Mouse (Mus musculus) hindbrain, postnatal 0 days (tissue): Measurements from ENCODE around the gene S1pr4. TPM values are rescaled to one million over a fixed set of nuclear protein-coding genes. Genes with fewer than 3 reads are reported as not detected.
A peak's percentile ranks its signal among the peaks of the same experiment; 100 is the strongest.

Experiments used
- ATAC-seq: fragments of 200-750 bp; cut with Nextera tagmentation; 2 replicates; pipeline ENCODE4 v1.8.0; 2017; ENCODE audit warnings: mild to moderate bottlenecking, moderate TSS enrichment, moderate library complexity
- DNase-seq: peaks from one replicate; pipeline ENCODE4 v3.0.0-alpha.2; 2015; ENCODE audit warnings: low spot score
- H3K27ac ChIP-seq: fragments of 300-500 bp; sonication (generic); 2 replicates; pipeline ENCODE4 v1.5.1; 2014; ENCODE audit warnings: mild to moderate bottlenecking
- H3K27me3 ChIP-seq: fragments of 300-500 bp; sonication (generic); 2 replicates; pipeline ENCODE4 v1.6.1; 2014; ENCODE audit warnings: low read length, mixed read lengths; ENCODE audit not compliant: insufficient read depth
- H3K36me3 ChIP-seq: fragments of 300-500 bp; sonication (generic); 2 replicates; pipeline ENCODE4 v1.6.1; 2014; ENCODE audit warnings: low read length, mixed read lengths; ENCODE audit not compliant: insufficient read depth
- H3K4me1 ChIP-seq: fragments of 300-500 bp; sonication (generic); 2 replicates; pipeline ENCODE4 v1.6.1; 2014; ENCODE audit warnings: antibody characterized with exemption, low read length, mixed read lengths; ENCODE audit not compliant: insufficient read depth
- H3K4me2 ChIP-seq: fragments of 300-500 bp; sonication (generic); 2 replicates; pipeline ENCODE4 v1.6.1; 2014; ENCODE audit warnings: low read depth, mild to moderate bottlenecking, low read length, moderate library complexity, mixed read lengths
- H3K4me3 ChIP-seq: fragments of 300-500 bp; sonication (generic); 2 replicates; pipeline ENCODE4 v1.5.1; 2014; ENCODE audit warnings: low read length
- H3K9ac ChIP-seq: fragments of 300-500 bp; sonication (generic); replicated peaks from 2 replicates; pipeline ENCODE4 v1.6.1; 2014; ENCODE audit warnings: mild to moderate bottlenecking, low read length, moderate library complexity, mixed read lengths
- H3K9me3 ChIP-seq: fragments of 300-500 bp; sonication (generic); 2 replicates; pipeline ENCODE4 v1.6.1; 2016; ENCODE audit warnings: low read length, mixed read lengths
- CTCF ChIP-seq: IDR thresholded peaks from 2 replicates; pipeline ENCODE4 v1.5.1; 2016; ENCODE audit warnings: antibody characterized with exemption, control low read depth, low read depth
- WGBS: fragments of 180-500 bp; shearing (Covaris S2); extraction: QIAGEN DNeasy Blood & Tissue Kit; methylation state at CpG from one replicate; pipeline ENCODE4 v1.1.7; 2014; 5-methylcytosine and 5-hydroxymethylcytosine counted together
- polyA plus RNA-seq: library from polyadenylated mRNA; unstranded; fragments of >200 nt; fragmentation: Nextera tagmentation; extraction: Ambion mirVana; gene quantifications from 2 replicates; pipeline ENCODE4 v1.2.1, GENCODE M21; 2015
- total RNA-seq: library from RNA; depleted of rRNA; stranded (reverse); fragments of >200 nt; gene quantifications from 2 replicates; pipeline ENCODE4 v1.2.3, GENCODE M21; 2014

S1pr4 gene
- total and polyA plus RNA-seq, 2 experiments from 2014 or later: 0.40 to 1.3 TPM

- no peak overlapping the region for H3K27ac ChIP-seq
- peaks cover 2% of the 10 kb centered on the region; the same call in 1 of the 2 replicates for H3K36me3 ChIP-seq
- ATAC-seq: no peak
- no peak for DNase-seq
- H3K9ac ChIP-seq: no peak overlapping the region; the same call in 1 of the 2 replicates
- H3K4me2 ChIP-seq: peak overlapping the region; percentile 77
- 0 out of 2 replicates have a peak, but pooled peaks have one; percentile 4 for TF ChIP-seq CTCF
- H3K27me3 ChIP-seq: no peaks in the 10 kb centered on the region
- 78% methylated on average over 17 of the region's 17 CpGs for WGBS
- H3K4me1 ChIP-seq: peaks cover 15% of the 10 kb centered on the region
- no peaks in the 10 kb centered on the region for H3K9me3 ChIP-seq
- H3K4me3 ChIP-seq: no peak overlapping the region
These were observed 2.3 kb downstream of the S1pr4 start for GRCm38 (mm10) chr10:81497401-81498270.

GRCm38 (mm10) chr10:81496969-81497368 is 3.0 kb downstream of the S1pr4 start:
- DNase-seq (no peak), ATAC-seq (no peak)
- no peaks in the 10 kb centered on the region for H3K9me3 ChIP-seq
- peaks cover 8% of the 10 kb centered on the region for H3K36me3 ChIP-seq
- peak overlapping the region; percentile 77; the same call in 1 of the 2 replicates for H3K27ac ChIP-seq
- no peaks in the 10 kb centered on the region for H3K27me3 ChIP-seq
- peaks cover 15% of the 10 kb centered on the region for H3K4me1 ChIP-seq
- 34% methylated on average over 4 of the region's 4 CpGs for WGBS
- peak overlapping the region; percentile 69 for H3K4me3 ChIP-seq
- H3K4me2 ChIP-seq: peak overlapping the region; percentile 77
- no peak for TF ChIP-seq CTCF
- H3K9ac ChIP-seq: peak overlapping the region; percentile 80

- no peak for TF ChIP-seq CTCF
- peaks cover 14% of the 10 kb centered on the region for H3K36me3 ChIP-seq
- peak within 1 kb of the TSS; percentile 69 for H3K4me3 ChIP-seq
- H3K27ac ChIP-seq: peak within 1 kb of the TSS; percentile 77
- H3K4me2 ChIP-seq: peak within 1 kb of the TSS; percentile 77
- DNase-seq: peak; percentile 99
- peak; percentile 97 for ATAC-seq
- no peaks in the 10 kb centered on the region for H3K9me3 ChIP-seq
- WGBS: under 1% methylated on average over 45 of the region's 45 CpGs
- H3K4me1 ChIP-seq: peaks cover 15% of the 10 kb centered on the region
- H3K9ac ChIP-seq: peak within 1 kb of the TSS; percentile 80
- no peaks in the 10 kb centered on the region for H3K27me3 ChIP-seq
These were observed 3.5 kb downstream of the S1pr4 start, which contains the start of gene Ncln for GRCm38 (mm10) chr10:81496264-81496901. Gene Ncln, minus strand, starts transcription at chr10:81496392.

DNA sequence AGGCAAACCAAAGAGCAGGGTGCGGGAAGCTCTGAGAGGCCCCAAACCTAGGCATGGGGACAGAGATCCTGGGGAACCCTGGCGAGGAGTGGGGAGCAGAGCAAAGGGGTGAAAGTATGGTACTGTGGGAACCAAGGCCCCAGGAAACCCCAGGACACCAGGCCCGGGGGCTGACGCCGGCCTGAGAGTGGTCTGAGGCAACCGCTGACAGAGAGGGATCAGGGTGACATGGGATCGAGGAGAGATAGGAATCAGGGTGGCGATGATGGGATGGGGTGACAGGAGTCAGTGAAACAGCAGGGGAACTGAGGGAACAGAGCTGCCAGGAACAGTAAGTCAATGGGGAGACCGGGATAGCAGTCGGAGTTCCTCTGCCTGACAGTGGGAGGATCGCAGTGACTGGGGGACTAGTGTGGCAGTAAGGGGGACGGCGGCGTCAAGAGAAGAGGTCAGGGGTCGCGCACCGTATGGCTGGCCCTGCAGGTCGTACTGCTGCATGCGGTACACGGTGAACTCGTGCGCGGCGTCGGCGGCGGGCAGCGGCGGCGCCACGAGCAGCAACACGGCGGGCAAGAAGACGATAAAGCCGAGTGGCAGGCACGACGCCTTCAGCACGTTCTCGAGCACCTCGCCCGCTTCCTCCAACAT is 4.2 kb downstream of the S1pr4 start:
- peak overlapping the region; percentile 77 for H3K27ac ChIP-seq
- peaks cover 21% of the 10 kb centered on the region for H3K36me3 ChIP-seq
- TF ChIP-seq CTCF: 0 out of 2 replicates have a peak, but pooled peaks have one; percentile 1
- no peaks in the 10 kb centered on the region for H3K9me3 ChIP-seq
- DNase-seq: no peak
- peak overlapping the region; percentile 69 for H3K4me3 ChIP-seq
- H3K9ac ChIP-seq: peak overlapping the region; percentile 80
- no peaks in the 10 kb centered on the region for H3K27me3 ChIP-seq
- ATAC-seq: peak; percentile 36
- WGBS: 2% methylated on average over 41 of the region's 41 CpGs
- H3K4me1 ChIP-seq: peaks cover 15% of the 10 kb centered on the region
- peak overlapping the region; percentile 77 for H3K4me2 ChIP-seq

GRCm38 (mm10) chr10:81495151-81495550 is 4.8 kb downstream of the S1pr4 start:
- Histone ChIP-seq H3K9me3 (no peaks in the 10 kb centered on the region), H3K27me3 (no peaks in the 10 kb centered on the region), H3K27ac (no peak overlapping the region), H3K36me3 (peaks cover 27% of the 10 kb centered on the region), H3K9ac (peak overlapping the region; percentile 80), H3K4me2 (peak overlapping the region; percentile 77), H3K4me3 (peak overlapping the region; percentile 69), H3K4me1 (peaks cover 15% of the 10 kb centered on the region)
- TF ChIP-seq CTCF: no peak
- WGBS: 81% methylated on average over 6 of the region's 6 CpGs
- DNase-seq (no peak), ATAC-seq (no peak)

- Histone ChIP-seq H3K4me1 (peaks cover 15% of the 10 kb centered on the region), H3K9ac (peak overlapping the region; percentile 80; the same call in 1 of the 2 replicates), H3K27me3 (no peaks in the 10 kb centered on the region), H3K4me3 (peak overlapping the region; percentile 69; the same call in 1 of the 2 replicates), H3K27ac (no peak overlapping the region), H3K4me2 (peak overlapping the region; percentile 77), H3K9me3 (no peaks in the 10 kb centered on the region), H3K36me3 (peaks cover 34% of the 10 kb centered on the region)
- DNase-seq (no peak), ATAC-seq (no peak)
- TF ChIP-seq CTCF: no peak
- WGBS: 92% methylated on average over 11 of the region's 11 CpGs
These were observed 5.5 kb downstream of the S1pr4 start for GRCm38 (mm10) chr10:81494260-81495041.
